Mouse (Mus musculus): ENCODE results near the gene Abcc9.

DNA sequence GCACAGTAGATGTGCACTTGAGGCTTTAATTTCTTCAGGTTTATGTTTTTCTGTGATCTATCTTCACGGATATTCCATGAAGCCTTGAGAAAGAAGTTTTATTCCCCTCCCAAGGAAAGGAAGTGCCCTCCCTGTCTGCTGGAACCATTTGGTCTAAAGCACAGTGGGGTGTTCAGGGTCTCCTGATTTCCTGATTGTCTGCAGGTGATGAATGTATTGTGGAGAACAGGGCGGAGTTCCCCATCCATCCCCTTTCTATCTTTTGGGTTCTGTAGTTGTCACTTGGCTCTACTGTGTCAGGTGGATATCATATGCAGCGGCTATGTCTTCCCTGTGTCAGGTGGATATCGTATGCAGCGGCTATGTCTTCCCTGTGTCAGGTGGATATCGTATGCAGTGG lies 39.6 kb upstream of the Abcc9 start:
- no peak for TF ChIP-seq CTCF (IDR thresholded peaks at IDR 0.05; ENCODE audit: low read depth)
- TF ChIP-seq EP300 (IDR thresholded peaks at IDR 0.05; ENCODE audit: low read depth): no peak
